Mouse (Mus musculus) kidney, adult 2 months (tissue): ENCODE data around the gene Olig2.

Experiments
- CTCF ChIP-seq: fragments of 200-500 bp; conservative IDR thresholded peaks from 2 replicates; pipeline ENCODE4 v1.5.1; 2011; ENCODE audit warnings: low read depth, mild to moderate bottlenecking, control low read depth, low read length, moderate library complexity, mixed read lengths; ENCODE audit not compliant: insufficient read depth, insufficient read length
- POLR2A ChIP-seq: fragments of 200-500 bp; IDR thresholded peaks from one replicate; pipeline ENCODE4 v1.6.1; 2011; ENCODE audit warnings: low read depth, low read length, control low read depth

DNA sequence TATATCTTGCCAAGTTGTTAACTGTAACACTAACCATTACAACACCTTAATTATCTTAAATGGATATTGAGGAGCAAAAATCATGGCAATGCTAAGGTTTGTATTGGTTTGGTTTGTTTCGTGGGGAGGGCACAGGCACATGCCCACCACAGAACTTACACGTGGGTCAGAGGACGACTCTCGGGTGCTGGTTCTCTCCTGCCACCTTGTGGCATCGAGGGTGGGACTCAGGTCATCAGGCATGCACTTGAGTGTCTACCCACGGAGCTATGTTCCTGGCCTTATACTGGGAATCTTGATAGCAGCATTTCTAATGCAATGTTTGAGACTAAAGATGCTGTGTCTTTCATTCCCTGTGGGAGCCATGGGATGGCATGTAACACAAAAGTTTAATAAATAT is 8.2 kb upstream of the Olig2 start:
- TF ChIP-seq CTCF = no peak
- no peak for TF ChIP-seq POLR2A
